Mouse (Mus musculus) MEL (cell line): ENCODE results near the gene Enpep. TPM values are rescaled to one million over a fixed set of nuclear protein-coding genes. Genes with fewer than 3 reads are reported as not detected.

Experiments
- DNase-seq: peaks from one replicate; pipeline ENCODE4 v3.0.0; 2011; ENCODE audit warnings: low read depth, low spot score
- H3K27ac ChIP-seq: 2 replicates; pipeline ENCODE4 v1.5.1; 2012; ENCODE audit warnings: low read depth, mild to moderate bottlenecking, control low read depth, low read length, moderate library complexity; ENCODE audit not compliant: control insufficient read depth
- H3K27me3 ChIP-seq, 2 experiments: fragments of 150-350 bp in 1 of 2; sonication (generic) in 1 of 2; 2 replicates each; pipeline ENCODE4 v1.6.1; 2012; ENCODE audit warnings: low read length in 2 of 2, mild to moderate bottlenecking in 2 of 2, improper control_type of control experiment in 1 of 2, moderate library complexity in 1 of 2; ENCODE audit not compliant: insufficient read depth in 2 of 2, control insufficient read depth in 1 of 2
- H3K36me3 ChIP-seq, 2 experiments: 2 replicates each; pipeline ENCODE4 v1.6.1; 2012 to 2014; ENCODE audit warnings: low read length in 2 of 2, improper control_type of control experiment in 1 of 2, inconsistent platforms in 1 of 2, mild to moderate bottlenecking in 1 of 2; ENCODE audit not compliant: insufficient read depth in 2 of 2, control insufficient read depth in 1 of 2
- H3K4me1 ChIP-seq, 2 experiments: fragments of 150-350 bp in 1 of 2; sonication (generic) in 1 of 2; 2 replicates each; pipeline ENCODE4 v1.6.1; 2012; ENCODE audit warnings: low read length in 2 of 2, improper control_type of control experiment in 1 of 2, mild to moderate bottlenecking in 1 of 2; ENCODE audit not compliant: insufficient read depth in 2 of 2, control insufficient read depth in 1 of 2
- H3K4me3 ChIP-seq, 2 experiments: fragments of 150-350 bp in 1 of 2; sonication (generic) in 1 of 2; 2 replicates each; pipeline ENCODE4 v1.5.1; 2012; ENCODE audit warnings: low read depth in 2 of 2, low read length in 2 of 2, mild to moderate bottlenecking in 2 of 2, moderate library complexity in 2 of 2, control low read depth in 1 of 2, improper control_type of control experiment in 1 of 2; ENCODE audit not compliant: control insufficient read depth in 1 of 2, insufficient read depth in 1 of 2
- H3K79me2 ChIP-seq: 2 replicates; pipeline ENCODE4 v1.6.1; 2012; ENCODE audit warnings: mild to moderate bottlenecking, low read length, moderate library complexity; ENCODE audit not compliant: control insufficient read depth, poor library complexity, insufficient read depth
- H3K9ac ChIP-seq: 2 replicates; pipeline ENCODE4 v1.6.1; 2012; ENCODE audit warnings: low read depth, mild to moderate bottlenecking, control low read depth, low read length, moderate library complexity; ENCODE audit not compliant: control insufficient read depth, poor library complexity, severe bottlenecking
- H3K9me3 ChIP-seq: fragments of 150-350 bp; sonication (generic); replicated peaks from 2 replicates; pipeline ENCODE4 v1.6.1; 2012; ENCODE audit warnings: mild to moderate bottlenecking, low read length, improper control_type of control experiment, moderate library complexity; ENCODE audit not compliant: insufficient read depth
- BHLHE40 ChIP-seq: IDR thresholded peaks from 2 replicates; pipeline ENCODE4 v1.6.1; 2012; ENCODE audit warnings: low read depth, mild to moderate bottlenecking, inconsistent platforms, low read length, improper control_type of control experiment, borderline replicate concordance
- CHD1 ChIP-seq: IDR thresholded peaks from 2 replicates; pipeline ENCODE4 v1.6.1; 2012; ENCODE audit warnings: low read depth, mild to moderate bottlenecking, inconsistent platforms, low read length, improper control_type of control experiment
- CHD2 ChIP-seq: IDR thresholded peaks from 2 replicates; pipeline ENCODE4 v1.6.1; 2011; ENCODE audit warnings: low read length, improper control_type of control experiment
- CTCF ChIP-seq, 3 experiments: IDR thresholded peaks in 2 of 3; conservative IDR thresholded peaks in 1 of 3; 2 replicates each; pipeline ENCODE4 v1.5.1; 2011 to 2012; ENCODE audit warnings: low read length in 3 of 3, low read depth in 2 of 3, mild to moderate bottlenecking in 2 of 3, improper control_type of control experiment in 1 of 3, inconsistent platforms in 1 of 3, mixed read lengths in 1 of 3, moderate library complexity in 1 of 3; ENCODE audit not compliant: control insufficient read depth in 1 of 3, insufficient read depth in 1 of 3, poor library complexity in 1 of 3, severe bottlenecking in 1 of 3
- HCFC1 ChIP-seq: IDR thresholded peaks from 2 replicates; pipeline ENCODE4 v1.6.1; 2012; ENCODE audit warnings: low read depth, mild to moderate bottlenecking, inconsistent platforms, low read length, improper control_type of control experiment, moderate library complexity
- JUND ChIP-seq: IDR thresholded peaks from 2 replicates; pipeline ENCODE4 v1.6.1; 2011; ENCODE audit warnings: low read depth, mild to moderate bottlenecking, improper control_type of control experiment, low read length
- MAFK ChIP-seq: IDR thresholded peaks from 2 replicates; pipeline ENCODE4 v1.6.1; 2011; ENCODE audit warnings: low read depth, mild to moderate bottlenecking, low read length, improper control_type of control experiment, borderline replicate concordance
- MAX ChIP-seq: IDR thresholded peaks from 2 replicates; pipeline ENCODE4 v1.6.1; 2011; ENCODE audit warnings: low read length, improper control_type of control experiment
- MYB ChIP-seq: IDR thresholded peaks from 2 replicates; pipeline ENCODE4 v1.6.1; 2011; ENCODE audit warnings: mild to moderate bottlenecking, low read depth, low read length, improper control_type of control experiment
- MYC ChIP-seq: IDR thresholded peaks from 2 replicates; pipeline ENCODE4 v1.6.1; 2011; ENCODE audit warnings: low read depth, mild to moderate bottlenecking, low read length, improper control_type of control experiment, moderate library complexity
- NRF1 ChIP-seq: IDR thresholded peaks from 2 replicates; pipeline ENCODE4 v1.6.1; 2014; ENCODE audit warnings: low read depth, mild to moderate bottlenecking, inconsistent platforms, low read length, improper control_type of control experiment, moderate library complexity; ENCODE audit not compliant: poor library complexity, insufficient read depth, severe bottlenecking
- POLR2AphosphoS2 ChIP-seq: IDR thresholded peaks from 2 replicates; pipeline ENCODE4 v1.6.1; 2011; ENCODE audit warnings: low read length, improper control_type of control experiment
- POLR2AphosphoS5 ChIP-seq: IDR thresholded peaks from 2 replicates; pipeline ENCODE4 v1.6.1; 2012; ENCODE audit warnings: low read depth, borderline replicate concordance, mild to moderate bottlenecking, inconsistent platforms, low read length, moderate library complexity, mixed read lengths
- SIN3A ChIP-seq: IDR thresholded peaks from 2 replicates; pipeline ENCODE4 v1.6.1; 2012; ENCODE audit warnings: low read length, improper control_type of control experiment, inconsistent platforms
- SMC3 ChIP-seq: IDR thresholded peaks from 2 replicates; pipeline ENCODE4 v1.6.1; 2011; ENCODE audit warnings: low read depth, low read length, improper control_type of control experiment
- UBTF ChIP-seq: IDR thresholded peaks from 2 replicates; pipeline ENCODE4 v1.6.1; 2012; ENCODE audit warnings: low read depth, mild to moderate bottlenecking, inconsistent platforms, low read length, improper control_type of control experiment, moderate library complexity, borderline replicate concordance; ENCODE audit not compliant: insufficient read depth
- USF1 ChIP-seq: IDR thresholded peaks from 2 replicates; pipeline ENCODE4 v1.6.1; 2014; ENCODE audit warnings: low read depth, mild to moderate bottlenecking, inconsistent platforms, low read length, improper control_type of control experiment, moderate library complexity
- USF2 ChIP-seq, 2 experiments: IDR thresholded peaks; 2 replicates each; pipeline ENCODE4 v1.6.1; 2011 to 2012; ENCODE audit warnings: improper control_type of control experiment in 2 of 2, low read length in 2 of 2, borderline replicate concordance in 1 of 2, inconsistent platforms in 1 of 2, low read depth in 1 of 2, mild to moderate bottlenecking in 1 of 2; ENCODE audit not compliant: insufficient read depth in 1 of 2
- ZC3H11A ChIP-seq: IDR thresholded peaks from 2 replicates; pipeline ENCODE4 v1.6.1; 2012; ENCODE audit warnings: low read depth, mild to moderate bottlenecking, inconsistent platforms, low read length, improper control_type of control experiment
- ZKSCAN1 ChIP-seq: IDR thresholded peaks from 2 replicates; pipeline ENCODE4 v1.6.1; 2012; ENCODE audit warnings: low read depth, mild to moderate bottlenecking, inconsistent platforms, low read length, improper control_type of control experiment, moderate library complexity
- ZMIZ1 ChIP-seq: IDR thresholded peaks from 2 replicates; pipeline ENCODE4 v1.6.1; 2012; ENCODE audit warnings: low read depth, mild to moderate bottlenecking, inconsistent platforms, low read length, improper control_type of control experiment, moderate library complexity
- ZNF384 ChIP-seq: IDR thresholded peaks from 2 replicates; pipeline ENCODE4 v1.6.1; 2012; ENCODE audit warnings: low read depth, mild to moderate bottlenecking, inconsistent platforms, low read length, improper control_type of control experiment
- polyA plus RNA-seq, 2 experiments: library from polyadenylated mRNA; stranded (reverse) in 1 of 2; unstranded in 1 of 2; fragments of >175 nt in 1 of 2; fragments of >200 nt in 1 of 2; gene quantifications; 2 replicates each; pipeline versions ENCODE4 v1.2.1 to v1.2.4; 2012; ENCODE audit warnings: low replicate concordance in 2 of 2, low read depth in 1 of 2; ENCODE audit not compliant: insufficient read length in 2 of 2, insufficient read depth in 1 of 2, missing spikeins in 1 of 2
- total RNA-seq: library from RNA; depleted of rRNA; stranded (reverse); fragments of 300-350 nt; gene quantifications from 2 replicates; pipeline ENCODE4 v1.2.3, GENCODE M21; 2012

The Enpep gene
- total and polyA plus RNA-seq, 3 experiments: not detected

DNA sequence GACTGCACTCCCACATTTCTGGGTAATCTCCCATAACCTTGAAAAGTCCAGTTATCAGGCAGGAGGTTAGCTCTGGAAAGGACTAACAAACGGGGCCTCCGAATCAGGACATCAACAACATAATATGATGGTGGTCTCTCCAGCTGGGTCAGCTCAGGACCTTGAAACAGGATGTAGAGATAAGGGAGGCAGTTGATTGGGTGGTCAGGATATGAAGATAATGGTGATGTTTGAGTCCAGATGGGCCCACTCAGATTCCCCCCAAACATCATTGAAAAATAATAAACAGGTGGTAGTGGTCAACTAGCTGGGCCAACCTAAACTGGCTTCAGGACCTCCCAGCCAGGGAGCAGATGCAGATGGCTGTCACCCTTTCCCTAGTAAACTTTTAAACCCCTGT is 25.6 kb upstream of the Enpep start:
- Histone ChIP-seq H3K9ac (no peak overlapping the region), H3K27ac (no peak overlapping the region), H3K9me3 (no peaks in the 10 kb centered on the region), H3K27me3 (no peaks in the 10 kb centered on the region), H3K79me2 (no peaks in the 10 kb centered on the region), H3K4me1 (no peaks in the 10 kb centered on the region), H3K4me3 (no peak overlapping the region), H3K36me3 (no peaks in the 10 kb centered on the region)
- no peak for TF ChIP-seq SMC3
- no peak for TF ChIP-seq USF2 (IDR thresholded peaks at IDR 0.05; ENCODE audit: borderline replicate concordance in 1 of 2, insufficient read depth in 1 of 2, low read depth in 1 of 2, low read length in 2 of 2)
- no peak for TF ChIP-seq SIN3A
- no peak for TF ChIP-seq MYB
- no peak for TF ChIP-seq ZKSCAN1
- TF ChIP-seq UBTF: no peak
- DNase-seq: no peak

DNA sequence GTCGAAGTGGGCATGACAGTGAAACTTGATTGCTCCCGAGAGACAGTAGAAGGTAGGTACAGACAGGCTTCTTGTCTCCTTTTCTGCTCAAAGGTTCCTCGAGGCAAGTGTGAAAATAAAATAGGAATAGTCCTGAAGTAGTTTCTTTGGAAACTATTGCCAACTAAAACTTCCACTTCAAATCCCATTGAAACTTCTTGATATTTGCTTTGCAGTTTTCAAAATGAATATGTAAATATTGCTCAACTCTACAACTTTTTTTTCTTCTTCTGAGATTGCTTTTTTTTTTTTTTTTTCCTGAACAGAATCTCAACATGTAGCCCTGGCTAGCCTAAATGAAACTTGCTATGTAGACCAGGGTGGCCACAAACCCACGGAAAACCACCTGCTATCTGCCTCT is 21.4 kb upstream of the Enpep start:
- no peak for TF ChIP-seq BHLHE40
- no peak for TF ChIP-seq SMC3
- no peak for TF ChIP-seq ZMIZ1
- TF ChIP-seq ZC3H11A: no peak
- no peak for TF ChIP-seq ZNF384
- no peak for TF ChIP-seq HCFC1
- TF ChIP-seq CHD2: no peak
- TF ChIP-seq POLR2AphosphoS5: no peak
- no peak for TF ChIP-seq USF1
- TF ChIP-seq CHD1: no peak
- TF ChIP-seq NRF1: no peak
- no peak for TF ChIP-seq ZKSCAN1
- TF ChIP-seq JUND: no peak
- no peak for TF ChIP-seq MAX
- TF ChIP-seq MAFK: no peak
- TF ChIP-seq CTCF (IDR thresholded peaks at IDR 0.05 in 2 of 3, conservative IDR thresholded peaks at IDR 0.05 in 1 of 3; ENCODE audit: control insufficient read depth in 1 of 3, insufficient read depth in 1 of 3, low read depth in 2 of 3, low read length in 3 of 3, poor library complexity in 1 of 3, severe bottlenecking in 1 of 3): no peak
- no peak for TF ChIP-seq MYC
- TF ChIP-seq POLR2AphosphoS2: no peak
- Histone ChIP-seq H3K27me3 (no peaks in the 10 kb centered on the region; a peak in 1 of 4 replicates), H3K79me2 (no peaks in the 10 kb centered on the region), H3K9ac (no peak overlapping the region), H3K36me3 (no peaks in the 10 kb centered on the region), H3K4me3 (no peak overlapping the region), H3K4me1 (no peaks in the 10 kb centered on the region), H3K27ac (no peak overlapping the region), H3K9me3 (no peaks in the 10 kb centered on the region)
- DNase-seq: no peak
